In genomic region chr6:114905253-114906028, GRCm38 (mm10) we compare ENCODE assay signal across 30 mouse cellular contexts.
DNase-seq lines count a peak whose midpoint lies in the region; ATAC-seq and TF ChIP-seq lines count a peak whose summit lies in the region.
"Had no signal": no experiment of that assay in that cellular context is flagged by ENCODE, and none has a peak within 500 bp of the region (broad histone marks: within the 10 kb centered on the region; RNA-seq: fewer than 3 reads in every experiment).

No protein-coding gene starts in this region.

- H3K27me3 ChIP-seq in liver, embryonic 14.5 days (ENCODE audit: control insufficient read depth, insufficient read depth, low read length): no peaks in the 10 kb centered on the region
- no peaks in the 10 kb centered on the region for H3K27me3 ChIP-seq in liver, embryonic 12.5 days (replicated peaks)
- H3K27me3 ChIP-seq in thymus, adult 2 months (ENCODE audit: control insufficient read depth, insufficient read depth, low read length): no peaks in the 10 kb centered on the region
- no peaks in the 10 kb centered on the region for H3K27me3 ChIP-seq in embryonic facial prominence, embryonic 10.5 days (replicated peaks; ENCODE audit: low read depth, poor library complexity, severe bottlenecking)
- H3K27me3 ChIP-seq: embryonic facial prominence, embryonic 12.5 days; hindbrain, embryonic 15.5 days; intestine, embryonic 15.5 days; limb, embryonic 13.5 days; liver, embryonic 15.5 days; neural tube, embryonic 13.5 days; Patski had no signal

- WGBS in liver, embryonic 14.5 days (ENCODE audit: insufficient replicate concordance): 45% methylated on average over 8 of the region's 8 CpGs
- WGBS in liver, embryonic 12.5 days (ENCODE audit: insufficient replicate concordance): 52% methylated on average over 8 of the region's 8 CpGs
- 66% methylated on average over 8 of the region's 8 CpGs for WGBS in thymus, adult 2 months
- WGBS in embryonic facial prominence, embryonic 10.5 days: 81% methylated on average over 8 of the region's 8 CpGs

- peaks cover 42 to 52% of the 10 kb centered on the region in 2 experiments for H3K4me1 ChIP-seq in liver, embryonic 14.5 days (replicated peaks; ENCODE audit: control insufficient read depth in 2 of 2, insufficient read depth in 2 of 2, low read length in 1 of 2)
- peaks cover 89% of the 10 kb centered on the region for H3K4me1 ChIP-seq in liver, embryonic 12.5 days
- peaks cover 43% of the 10 kb centered on the region for H3K4me1 ChIP-seq in thymus, adult 2 months (replicated peaks; ENCODE audit: control insufficient read depth, insufficient read depth, low read length)
- peaks cover 71% of the 10 kb centered on the region for H3K4me1 ChIP-seq in embryonic facial prominence, embryonic 10.5 days

- no peak for TF ChIP-seq EP300 in liver, embryonic 14.5 days (IDR thresholded peaks at IDR 0.05; ENCODE audit: low read depth)

- no peak for ATAC-seq in liver, embryonic 14.5 days (ENCODE audit: insufficient read depth)
- ATAC-seq in liver, embryonic 12.5 days: no peak
- ATAC-seq: forebrain, embryonic 16.5 days; intestine, embryonic 15.5 days; lung, postnatal 0 days; midbrain, embryonic 16.5 days; Patski had no signal

- peak; percentile 35 to 44 for DNase-seq in cerebellum, adult 18-20 months
- DNase-seq in cerebellum, adult 11-12 months: no peak
- no peak for DNase-seq in liver, embryonic 14.5 days (ENCODE audit: low read depth in 3 of 3, low spot score in 3 of 3)
- DNase-seq in thymus, adult 2 months: no peak
- no peak for DNase-seq in thymus, postnatal 25 days
- DNase-seq in embryo, embryonic 10.5 days (ENCODE audit: low spot score): no peak
- DNase-seq in embryonic facial prominence, embryonic 10.5 days (ENCODE audit: low spot score): no peak
- DNase-seq: adrenal gland, postnatal 25 days; cerebellum, adult 8-10 months; gastrocnemius, adult 2 months; gastrocnemius, postnatal 36 days; heart, postnatal 14 days; kidney, adult 9 months; kidney, postnatal 10 days; right cerebral cortex, postnatal 4 days had no signal

- no peak overlapping the region for H3K27ac ChIP-seq in liver, embryonic 14.5 days
- H3K27ac ChIP-seq in liver, embryonic 12.5 days: no peak overlapping the region
- H3K27ac ChIP-seq in thymus, adult 2 months (ENCODE audit: control insufficient read depth, insufficient read depth, low read length): peak overlapping the region; percentile 5; the same call in 1 of the 2 replicates
- no peak overlapping the region for H3K27ac ChIP-seq in embryonic facial prominence, embryonic 10.5 days (replicated peaks)
- H3K27ac ChIP-seq: embryonic facial prominence, embryonic 12.5 days; gastrocnemius, adult 2 months; hindbrain, embryonic 10.5 days; hindbrain, embryonic 15.5 days; intestine, embryonic 15.5 days; limb, embryonic 13.5 days; liver, embryonic 15.5 days; macrophage; neural tube, embryonic 13.5 days had no signal

- no peak overlapping the region for H3K9ac ChIP-seq in liver, embryonic 14.5 days (replicated peaks)
- no peak overlapping the region for H3K9ac ChIP-seq in liver, embryonic 12.5 days
- H3K9ac ChIP-seq: embryonic facial prominence, embryonic 12.5 days; hindbrain, embryonic 15.5 days; intestine, embryonic 15.5 days; limb, embryonic 13.5 days; liver, embryonic 15.5 days; neural tube, embryonic 13.5 days had no signal

- no peak for TF ChIP-seq POLR2A in thymus, adult 2 months (IDR thresholded peaks at IDR 0.05; ENCODE audit: control insufficient read depth, extremely low read depth, insufficient read depth, low read length, poor library complexity)

- no peak overlapping the region for H3K4me2 ChIP-seq in liver, embryonic 14.5 days (ENCODE audit: low read depth)
- no peak overlapping the region for H3K4me2 ChIP-seq in liver, embryonic 12.5 days
- H3K4me2 ChIP-seq: embryonic facial prominence, embryonic 12.5 days; hindbrain, embryonic 15.5 days; intestine, embryonic 15.5 days; limb, embryonic 13.5 days; liver, embryonic 15.5 days; midbrain, embryonic 11.5 days; neural tube, embryonic 13.5 days had no signal

- H3K36me3 ChIP-seq in liver, embryonic 14.5 days (replicated peaks; ENCODE audit: control insufficient read depth, insufficient read depth, low read depth): no peaks in the 10 kb centered on the region; the same call in 1 of the 2 replicates
- H3K36me3 ChIP-seq in liver, embryonic 12.5 days: no peaks in the 10 kb centered on the region
- H3K36me3 ChIP-seq in thymus, adult 2 months (ENCODE audit: control insufficient read depth, insufficient read depth, low read length): no peaks in the 10 kb centered on the region
- H3K36me3 ChIP-seq in embryonic facial prominence, embryonic 10.5 days (replicated peaks): peaks cover 20% of the 10 kb centered on the region
- H3K36me3 ChIP-seq: hindbrain, embryonic 15.5 days; intestine, embryonic 15.5 days; liver, embryonic 15.5 days; neural tube, embryonic 13.5 days had no signal

- H3K4me3 ChIP-seq in liver, embryonic 14.5 days (ENCODE audit: insufficient read depth in 1 of 2, low read depth in 2 of 2, low read length in 2 of 2): no peak overlapping the region
- no peak overlapping the region for H3K4me3 ChIP-seq in liver, embryonic 12.5 days
- H3K4me3 ChIP-seq in thymus, adult 2 months (ENCODE audit: control insufficient read depth, insufficient read depth, low read length): no peak overlapping the region
- H3K4me3 ChIP-seq in embryonic facial prominence, embryonic 10.5 days: no peak overlapping the region
- H3K4me3 ChIP-seq: embryonic facial prominence, embryonic 12.5 days; gastrocnemius, adult 2 months; hindbrain, embryonic 10.5 days; hindbrain, embryonic 15.5 days; intestine, embryonic 15.5 days; limb, embryonic 13.5 days; liver, embryonic 15.5 days; myocyte; neural tube, embryonic 13.5 days had no signal

- TF ChIP-seq CTCF in liver, embryonic 14.5 days (IDR thresholded peaks at IDR 0.05; ENCODE audit: low read depth): peak; percentile 4; the same call in 1 of the 2 replicates
- no peak for TF ChIP-seq CTCF in thymus, adult 2 months (IDR thresholded peaks at IDR 0.05; ENCODE audit: borderline replicate concordance, control insufficient read depth, extremely low read depth, insufficient read depth, low read length, poor library complexity)

- H3K9me3 ChIP-seq in liver, embryonic 14.5 days (ENCODE audit: control insufficient read depth, low read length): no peaks in the 10 kb centered on the region
- H3K9me3 ChIP-seq in liver, embryonic 12.5 days (replicated peaks): no peaks in the 10 kb centered on the region
- no peaks in the 10 kb centered on the region for H3K9me3 ChIP-seq in embryonic facial prominence, embryonic 10.5 days
- H3K9me3 ChIP-seq: embryonic facial prominence, embryonic 12.5 days; hindbrain, embryonic 10.5 days; hindbrain, embryonic 15.5 days; intestine, embryonic 15.5 days; limb, embryonic 13.5 days; liver, embryonic 15.5 days; neural tube, embryonic 13.5 days had no signal

Comparison
In these comparisons a context has a peak if more than half of its experiments do, and no peak if none do; other contexts are left out.
1. DNase-seq: peak in cerebellum, adult 18-20 months (2 of 2); none in cerebellum, adult 11-12 months (single experiment), liver, embryonic 14.5 days (0 of 3), thymus, adult 2 months (single experiment), thymus, postnatal 25 days (single experiment), embryo, embryonic 10.5 days (single experiment) and embryonic facial prominence, embryonic 10.5 days (single experiment).